Mouse (Mus musculus) intestine, embryonic 15.5 days (tissue): ENCODE data around the gene Rab22a. TPM values are rescaled to one million over a fixed set of nuclear protein-coding genes. Genes with fewer than 3 reads are reported as not detected.

Source experiments
- ATAC-seq: fragments of 200-750 bp; cut with Nextera tagmentation; 2 replicates; pipeline ENCODE4 v1.8.0; 2017; ENCODE audit warnings: moderate TSS enrichment, moderate library complexity
- H3K27ac ChIP-seq: fragments of 300-500 bp; sonication (generic); 2 replicates; pipeline ENCODE4 v1.5.1; 2015; ENCODE audit warnings: mild to moderate bottlenecking, inconsistent platforms
- H3K27me3 ChIP-seq: fragments of 300-500 bp; sonication (generic); replicated peaks from 2 replicates; pipeline ENCODE4 v1.6.1; 2015; ENCODE audit warnings: inconsistent platforms
- H3K36me3 ChIP-seq: fragments of 300-500 bp; sonication (generic); 2 replicates; pipeline ENCODE4 v1.6.1; 2015; ENCODE audit warnings: inconsistent platforms
- H3K4me1 ChIP-seq: fragments of 300-500 bp; sonication (generic); replicated peaks from 2 replicates; pipeline ENCODE4 v1.6.1; 2015; ENCODE audit warnings: inconsistent platforms
- H3K4me2 ChIP-seq: fragments of 300-500 bp; sonication (generic); replicated peaks from 2 replicates; pipeline ENCODE4 v1.6.1; 2015; ENCODE audit warnings: mild to moderate bottlenecking, inconsistent platforms
- H3K4me3 ChIP-seq: fragments of 300-500 bp; sonication (generic); replicated peaks from 2 replicates; pipeline ENCODE4 v1.5.1; 2015; ENCODE audit warnings: inconsistent platforms
- H3K9ac ChIP-seq: fragments of 300-500 bp; sonication (generic); 2 replicates; pipeline ENCODE4 v1.6.1; 2015; ENCODE audit warnings: inconsistent platforms
- H3K9me3 ChIP-seq: fragments of 300-500 bp; sonication (generic); 2 replicates; pipeline ENCODE4 v1.6.1; 2016; ENCODE audit warnings: inconsistent platforms
- WGBS: fragments of 180-500 bp; shearing (Covaris S2); methylation state at CpG from one replicate; pipeline ENCODE4 v1.1.7; 2015; 5-methylcytosine and 5-hydroxymethylcytosine counted together
- polyA plus RNA-seq: library from polyadenylated mRNA; unstranded; fragments of >200 nt; fragmentation: Nextera tagmentation; extraction: Ambion mirVana; gene quantifications from 2 replicates; pipeline ENCODE4 v1.2.1, GENCODE M21; 2015

Rab22a gene
- polyA plus RNA-seq, 1 experiment from 2014 or later = 33.6 TPM

DNA sequence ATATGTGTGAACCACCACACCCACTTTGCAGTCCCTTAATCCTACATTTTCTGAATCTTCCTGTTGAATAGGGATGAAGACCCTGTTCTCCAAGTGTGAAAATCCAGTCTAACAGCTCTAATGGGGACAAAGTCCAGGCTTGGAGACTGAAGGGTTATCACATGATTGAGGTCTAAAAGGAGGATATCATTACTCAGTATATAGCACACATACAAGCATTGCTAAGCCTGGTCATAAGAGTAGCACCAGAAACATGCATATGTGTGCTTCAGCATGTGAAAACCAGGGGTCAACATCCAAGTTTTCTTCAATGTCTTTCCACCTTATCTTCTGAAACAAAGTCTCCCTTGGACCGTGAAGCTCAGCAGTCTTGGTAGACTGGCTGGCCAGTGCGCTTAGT lies 19.0 kb downstream of the Rab22a start:
- Histone ChIP-seq H3K4me1 (peaks cover 9% of the 10 kb centered on the region), H3K27me3 (no peaks in the 10 kb centered on the region), H3K4me2 (no peak overlapping the region), H3K9ac (no peak overlapping the region), H3K9me3 (no peaks in the 10 kb centered on the region), H3K36me3 (no peaks in the 10 kb centered on the region), H3K4me3 (no peak overlapping the region), H3K27ac (no peak overlapping the region)
- ATAC-seq = peak; percentile 76
- 91% methylated on average over 2 of the region's 2 CpGs for WGBS

DNA sequence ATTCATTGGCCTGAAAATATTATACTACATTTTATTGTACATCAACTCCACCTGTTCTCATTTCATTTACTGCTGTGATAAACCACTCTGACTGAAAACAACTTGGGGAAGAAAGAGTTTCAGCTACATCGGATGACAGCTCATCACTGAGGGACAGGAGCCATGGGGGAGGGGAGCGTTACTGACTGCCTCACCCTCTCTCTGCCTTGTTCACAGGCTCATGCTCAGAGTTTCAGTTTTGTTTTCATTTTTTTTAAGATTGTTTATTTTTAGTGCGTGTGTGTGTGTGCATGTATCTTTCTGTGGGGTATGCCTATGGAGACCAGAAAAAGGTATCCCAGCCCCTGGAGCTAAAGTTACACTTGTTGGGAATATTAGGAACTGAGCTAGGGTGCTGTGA lies 19.7 kb downstream of the Rab22a start:
- ATAC-seq = no peak
- WGBS = 56% methylated on average over 3 of the region's 3 CpGs
- Histone ChIP-seq H3K36me3 (no peaks in the 10 kb centered on the region), H3K9me3 (no peaks in the 10 kb centered on the region), H3K9ac (no peak overlapping the region), H3K27me3 (no peaks in the 10 kb centered on the region), H3K4me1 (peaks cover 9% of the 10 kb centered on the region), H3K4me3 (no peak overlapping the region), H3K27ac (no peak overlapping the region), H3K4me2 (no peak overlapping the region)

DNA sequence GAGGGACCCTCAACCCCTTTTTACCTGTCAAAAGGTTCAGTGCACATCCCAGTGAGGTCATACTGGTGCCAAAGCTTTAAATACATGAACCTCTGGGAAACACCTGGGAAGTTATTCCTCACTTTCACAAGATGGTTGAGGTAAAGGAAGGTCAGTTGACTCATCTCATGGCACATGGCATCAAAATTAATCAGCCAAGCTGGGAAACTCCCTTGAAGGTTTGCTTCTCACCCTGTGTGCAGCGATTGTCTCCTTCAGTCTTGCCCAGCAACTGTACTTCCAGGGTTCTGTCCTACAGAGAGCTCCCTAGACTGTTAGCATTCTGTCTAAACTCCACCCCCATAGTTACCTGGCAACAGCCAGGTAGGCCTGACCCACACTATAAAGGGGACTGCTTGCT lies 20.6 kb downstream of the Rab22a start:
- Histone ChIP-seq H3K36me3 (no peaks in the 10 kb centered on the region), H3K9me3 (no peaks in the 10 kb centered on the region), H3K27me3 (no peaks in the 10 kb centered on the region), H3K4me2 (no peak overlapping the region), H3K27ac (no peak overlapping the region), H3K9ac (no peak overlapping the region), H3K4me3 (no peak overlapping the region), H3K4me1 (peaks cover 9% of the 10 kb centered on the region)
- ATAC-seq = no peak
- 68% methylated on average over 1 of the region's 1 CpGs for WGBS

DNA sequence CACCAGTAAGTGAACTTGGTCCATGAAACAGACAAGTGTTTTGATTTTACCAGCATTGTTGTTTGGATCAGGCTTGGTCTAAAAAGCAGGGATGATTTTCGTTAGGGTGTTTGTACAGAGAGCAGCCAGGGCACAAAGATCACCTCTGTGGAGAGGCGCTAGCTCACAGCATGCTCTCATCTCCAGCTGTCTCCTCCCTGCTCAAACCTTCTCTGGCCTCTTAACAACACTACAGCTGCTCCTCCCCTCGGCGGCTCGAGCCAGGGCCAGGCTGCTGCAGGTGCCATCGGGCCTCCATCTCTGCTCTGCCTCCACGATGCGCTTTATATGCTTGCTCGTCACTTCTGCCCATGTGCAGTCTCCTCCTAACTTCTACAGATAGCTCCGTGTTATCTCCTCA lies 23.2 kb downstream of the Rab22a start:
- ATAC-seq = peak; percentile 64
- Histone ChIP-seq H3K27ac (no peak overlapping the region), H3K4me3 (no peak overlapping the region), H3K27me3 (no peaks in the 10 kb centered on the region), H3K9ac (no peak overlapping the region), H3K36me3 (0 out of 2 replicates have a peak, but pooled peaks cover 2% of the 10 kb centered on the region), H3K9me3 (no peaks in the 10 kb centered on the region), H3K4me2 (no peak overlapping the region), H3K4me1 (peaks cover 9% of the 10 kb centered on the region)
- WGBS = 47% methylated on average over 10 of the region's 10 CpGs

DNA sequence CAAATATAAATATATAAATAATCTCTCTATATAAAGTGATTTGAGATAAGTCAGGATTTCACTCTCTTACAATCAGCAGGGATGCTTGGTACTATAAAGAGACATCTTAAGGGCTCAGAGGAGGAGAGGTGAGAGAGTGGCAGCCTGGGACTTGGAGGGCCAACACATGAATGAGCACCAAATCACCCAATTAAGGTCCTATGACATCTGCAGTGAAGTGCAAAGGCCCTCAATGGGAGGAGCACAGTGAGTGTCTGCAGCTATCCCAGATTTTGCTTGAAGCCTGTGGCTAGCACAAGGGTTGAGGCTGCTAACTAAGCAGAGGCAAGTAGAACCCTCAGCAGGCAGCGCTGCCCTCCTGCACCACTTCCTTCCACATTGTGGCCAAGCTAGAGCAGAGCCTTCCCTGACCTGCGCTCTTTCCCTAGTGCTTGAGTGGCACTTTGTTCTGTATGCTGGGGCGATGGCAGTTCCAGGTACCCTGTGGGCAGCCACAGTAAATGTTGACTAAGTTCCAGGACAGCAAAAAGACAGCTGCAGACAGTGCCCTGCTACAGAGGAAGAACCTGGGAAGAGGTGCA lies 26.3 kb downstream of the Rab22a start:
- Histone ChIP-seq H3K4me3 (no peak overlapping the region), H3K9ac (no peak overlapping the region), H3K27ac (no peak overlapping the region), H3K4me2 (no peak overlapping the region), H3K27me3 (no peaks in the 10 kb centered on the region), H3K36me3 (0 out of 2 replicates have a peak, but pooled peaks cover 2% of the 10 kb centered on the region), H3K4me1 (peaks cover 9% of the 10 kb centered on the region), H3K9me3 (no peaks in the 10 kb centered on the region)
- WGBS = 94% methylated on average over 3 of the region's 3 CpGs
- ATAC-seq = no peak

DNA sequence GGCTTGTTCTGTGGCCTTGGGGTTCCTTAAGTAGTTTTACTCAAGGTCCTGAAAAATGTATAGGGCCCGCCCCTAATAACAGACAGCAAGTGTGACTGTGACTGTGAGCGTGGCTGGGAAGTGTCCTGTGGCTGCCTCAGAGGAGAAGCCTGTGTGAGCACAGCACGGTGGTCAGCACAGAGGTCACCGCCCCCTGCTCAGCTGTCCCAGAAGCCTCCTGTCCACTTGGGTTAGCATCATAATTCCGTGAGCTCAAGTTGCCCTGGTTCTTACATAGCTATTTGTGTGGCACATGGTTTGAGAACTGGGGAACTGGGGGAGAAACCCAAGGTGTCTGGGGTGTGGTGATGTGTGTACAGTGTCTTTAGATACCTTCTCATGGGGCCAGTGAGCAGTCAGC lies 27.8 kb downstream of the Rab22a start:
- no peaks in the 10 kb centered on the region for H3K27me3 ChIP-seq
- H3K27ac ChIP-seq = no peak overlapping the region
- 82% methylated on average over 5 of the region's 5 CpGs for WGBS
- H3K36me3 ChIP-seq = 0 out of 2 replicates have a peak, but pooled peaks cover 2% of the 10 kb centered on the region
- no peak for ATAC-seq
- H3K9me3 ChIP-seq = no peaks in the 10 kb centered on the region
- no peak overlapping the region for H3K4me3 ChIP-seq
- peaks cover 5% of the 10 kb centered on the region for H3K4me1 ChIP-seq
- no peak overlapping the region for H3K4me2 ChIP-seq
- H3K9ac ChIP-seq = no peak overlapping the region

DNA sequence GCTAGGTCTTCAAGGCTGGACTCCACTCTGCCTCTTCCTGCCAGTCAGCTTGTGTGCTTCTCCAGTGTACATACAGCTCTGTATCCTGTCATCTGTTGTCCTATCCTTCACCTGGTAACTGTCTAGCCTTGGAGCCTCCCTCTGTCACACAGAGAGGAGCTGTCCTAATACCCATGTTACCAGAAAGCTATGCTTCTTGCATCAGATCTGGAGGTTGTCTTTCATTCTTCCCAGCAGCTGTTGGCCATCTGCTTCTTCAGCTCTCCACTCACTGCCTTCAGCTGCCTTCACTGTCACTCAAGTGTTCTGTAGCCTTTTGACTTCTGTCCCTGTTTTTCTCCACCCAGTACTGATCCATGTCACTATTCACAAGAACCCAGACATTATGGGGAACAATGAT lies 30.3 kb downstream of the Rab22a start:
- no peak overlapping the region for H3K9ac ChIP-seq
- no peaks in the 10 kb centered on the region; the same call in 1 of the 2 replicates for H3K4me1 ChIP-seq
- no peak overlapping the region for H3K27ac ChIP-seq
- no peak overlapping the region for H3K4me2 ChIP-seq
- H3K4me3 ChIP-seq = no peak overlapping the region
- no peaks in the 10 kb centered on the region for H3K9me3 ChIP-seq
- no peaks in the 10 kb centered on the region for H3K27me3 ChIP-seq
- ATAC-seq = no peak
- 0 out of 2 replicates have a peak, but pooled peaks cover 2% of the 10 kb centered on the region for H3K36me3 ChIP-seq

DNA sequence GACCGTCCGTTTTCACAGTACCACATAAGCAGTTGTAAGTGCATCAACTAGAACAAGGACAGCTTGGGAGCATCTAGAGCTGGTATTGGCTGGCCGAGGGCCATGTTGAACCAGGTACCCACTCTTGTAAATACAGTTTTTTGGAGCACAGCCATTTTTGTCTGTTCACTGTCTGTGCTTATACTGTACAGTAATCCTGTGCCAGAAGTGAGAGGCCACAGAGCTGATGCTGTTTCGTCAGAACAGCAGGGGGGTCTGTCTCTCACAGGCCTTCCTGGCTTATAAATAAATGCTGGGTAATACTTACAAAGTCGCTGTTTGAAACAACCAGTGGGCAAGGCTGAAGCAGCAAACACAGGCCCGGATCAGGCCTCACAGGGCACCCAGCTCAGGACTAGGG lies 32.2 kb downstream of the Rab22a start:
- Histone ChIP-seq H3K9me3 (no peaks in the 10 kb centered on the region), H3K27ac (no peak overlapping the region), H3K27me3 (no peaks in the 10 kb centered on the region), H3K4me1 (peaks cover under 1% of the 10 kb centered on the region; the same call in 1 of the 2 replicates), H3K9ac (no peak overlapping the region), H3K36me3 (no peaks in the 10 kb centered on the region), H3K4me2 (no peak overlapping the region), H3K4me3 (no peak overlapping the region)
- ATAC-seq = peak; percentile 17; the same call in 1 of the 2 replicates
- 65% methylated on average over 6 of the region's 6 CpGs for WGBS

DNA sequence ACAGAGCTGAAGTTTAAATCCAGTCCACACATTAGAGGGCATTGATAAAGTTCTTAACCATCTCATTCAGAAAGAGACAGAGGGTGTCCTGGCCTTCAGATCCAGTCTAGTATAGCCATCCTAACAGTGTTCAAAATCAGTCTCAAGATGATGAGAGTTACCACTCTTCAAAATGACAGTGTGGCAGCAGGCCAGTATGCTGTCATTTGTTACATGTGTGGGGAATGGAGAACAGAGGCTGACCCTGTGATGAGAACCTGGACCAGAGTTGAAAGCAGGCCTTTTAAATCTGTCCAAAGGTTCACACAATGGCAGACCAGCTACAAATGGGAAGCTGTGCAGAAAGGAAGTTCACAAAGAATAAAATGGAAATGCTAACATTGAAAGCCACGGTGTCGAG lies 33.1 kb downstream of the Rab22a start:
- ATAC-seq = no peak
- no peak overlapping the region for H3K4me3 ChIP-seq
- no peaks in the 10 kb centered on the region for H3K27me3 ChIP-seq
- 0 out of 2 replicates have a peak, but pooled peaks cover 4% of the 10 kb centered on the region for H3K4me1 ChIP-seq
- no peaks in the 10 kb centered on the region for H3K9me3 ChIP-seq
- H3K27ac ChIP-seq = no peak overlapping the region
- WGBS = 87% methylated on average over 2 of the region's 2 CpGs
- H3K36me3 ChIP-seq = no peaks in the 10 kb centered on the region
- no peak overlapping the region for H3K9ac ChIP-seq
- H3K4me2 ChIP-seq = no peak overlapping the region

DNA sequence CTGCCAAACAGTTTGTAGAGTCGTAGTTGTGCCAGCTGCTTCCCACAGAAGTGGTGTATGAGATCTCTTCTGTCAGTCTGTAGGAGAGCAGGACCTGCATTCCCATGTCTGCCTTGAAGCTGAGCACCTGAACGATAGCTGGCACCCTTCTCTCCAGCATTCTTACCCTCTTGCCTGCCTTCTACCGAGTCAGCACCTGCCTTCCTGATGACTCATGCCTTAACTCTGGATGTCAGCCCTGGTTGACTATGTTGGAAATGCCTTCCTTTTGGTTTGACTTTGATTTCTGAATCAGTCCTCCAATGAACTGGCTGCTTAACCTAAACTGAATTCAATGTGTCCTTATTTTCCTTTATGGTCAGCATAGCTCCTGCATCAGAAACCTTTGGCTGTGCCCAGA lies 39.3 kb downstream of the Rab22a start:
- Histone ChIP-seq H3K9me3 (no peaks in the 10 kb centered on the region), H3K27me3 (no peaks in the 10 kb centered on the region), H3K4me2 (no peak overlapping the region), H3K27ac (no peak overlapping the region), H3K36me3 (peaks cover 8% of the 10 kb centered on the region; the same call in 1 of the 2 replicates), H3K4me3 (no peak overlapping the region), H3K9ac (no peak overlapping the region), H3K4me1 (0 out of 2 replicates have a peak, but pooled peaks cover 9% of the 10 kb centered on the region)
- WGBS = 83% methylated on average over 3 of the region's 3 CpGs
- no peak for ATAC-seq

DNA sequence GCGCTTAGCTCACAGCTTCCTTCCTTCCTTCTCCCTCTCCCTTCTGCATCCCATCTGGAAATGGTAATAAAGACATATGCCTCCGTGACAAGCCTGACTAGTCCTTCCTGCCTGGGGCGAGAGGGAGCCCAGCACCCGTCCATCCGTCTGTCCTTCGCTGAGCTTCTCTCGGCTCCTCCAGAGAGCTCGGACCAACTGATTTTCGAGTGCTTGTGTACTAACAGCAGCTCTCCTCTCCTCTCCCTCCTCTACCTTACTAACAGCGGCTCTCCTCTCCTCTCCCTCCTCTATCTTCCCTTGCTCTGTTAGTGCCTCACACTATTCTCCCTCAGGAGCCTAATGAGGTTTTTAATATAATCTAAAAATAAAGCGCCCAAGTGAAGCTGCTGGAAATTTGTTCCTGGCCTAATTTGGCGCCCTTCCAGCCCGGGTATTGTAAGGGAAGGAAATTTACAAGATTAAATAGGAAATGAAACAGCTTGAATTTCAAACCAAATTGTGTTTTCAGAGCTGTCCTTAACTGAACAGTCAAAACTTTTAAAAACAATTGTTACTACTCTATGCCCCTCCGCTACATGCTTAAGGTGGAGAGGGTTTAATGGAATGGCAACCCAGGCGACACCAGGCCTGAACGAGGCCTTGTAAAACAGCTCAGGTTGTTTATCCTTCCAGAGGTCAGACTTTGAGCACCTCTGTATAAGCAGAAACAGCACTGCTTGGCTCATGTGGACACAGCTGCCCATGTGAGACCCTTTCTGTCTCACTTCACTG lies 42.7 kb downstream of the Rab22a start:
- peak; percentile 47 for ATAC-seq
- Histone ChIP-seq H3K27ac (0 out of 2 replicates have a peak overlapping the region, but pooled peaks have one; percentile 23), H3K27me3 (no peaks in the 10 kb centered on the region), H3K4me2 (no peak overlapping the region), H3K9me3 (no peaks in the 10 kb centered on the region), H3K4me3 (no peak overlapping the region), H3K4me1 (0 out of 2 replicates have a peak, but pooled peaks cover 5% of the 10 kb centered on the region), H3K36me3 (peaks cover 10% of the 10 kb centered on the region; the same call in 1 of the 2 replicates), H3K9ac (no peak overlapping the region)
- WGBS = 42% methylated on average over 16 of the region's 16 CpGs

DNA sequence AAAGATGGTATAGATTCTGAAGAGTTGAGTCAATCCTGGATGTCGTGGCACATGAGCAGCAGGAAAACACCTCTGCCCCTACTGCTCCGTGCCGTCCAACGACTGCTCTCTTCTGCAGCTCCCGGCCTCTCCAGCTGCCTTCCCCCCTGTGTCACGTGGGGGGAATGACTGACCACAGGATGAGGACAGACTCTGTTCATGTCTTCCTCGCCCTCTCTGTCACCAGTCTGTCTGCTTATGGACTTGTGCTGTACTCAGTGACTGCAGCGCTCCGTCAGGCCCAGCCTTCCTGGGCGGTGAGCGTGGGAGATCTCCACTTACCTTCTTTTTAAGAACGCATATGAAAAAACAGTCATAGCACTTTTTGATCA lies 43.3 kb downstream of the Rab22a start:
- H3K9me3 ChIP-seq = no peaks in the 10 kb centered on the region
- WGBS = 68% methylated on average over 12 of the region's 12 CpGs
- H3K36me3 ChIP-seq = peaks cover 10% of the 10 kb centered on the region; the same call in 1 of the 2 replicates
- no peak overlapping the region for H3K27ac ChIP-seq
- no peak overlapping the region for H3K4me2 ChIP-seq
- no peak for ATAC-seq
- no peak overlapping the region for H3K4me3 ChIP-seq
- no peaks in the 10 kb centered on the region for H3K27me3 ChIP-seq
- H3K4me1 ChIP-seq = 0 out of 2 replicates have a peak, but pooled peaks cover 5% of the 10 kb centered on the region
- H3K9ac ChIP-seq = no peak overlapping the region
